Mouse (Mus musculus): Measurements from ENCODE around the gene Mgea5.
"Not testable (repeated sequence)": the region's sequence is repeated elsewhere in the genome, so short reads cannot be mapped to it uniquely, and the experiment has no call there.

The Mgea5 gene

DNA sequence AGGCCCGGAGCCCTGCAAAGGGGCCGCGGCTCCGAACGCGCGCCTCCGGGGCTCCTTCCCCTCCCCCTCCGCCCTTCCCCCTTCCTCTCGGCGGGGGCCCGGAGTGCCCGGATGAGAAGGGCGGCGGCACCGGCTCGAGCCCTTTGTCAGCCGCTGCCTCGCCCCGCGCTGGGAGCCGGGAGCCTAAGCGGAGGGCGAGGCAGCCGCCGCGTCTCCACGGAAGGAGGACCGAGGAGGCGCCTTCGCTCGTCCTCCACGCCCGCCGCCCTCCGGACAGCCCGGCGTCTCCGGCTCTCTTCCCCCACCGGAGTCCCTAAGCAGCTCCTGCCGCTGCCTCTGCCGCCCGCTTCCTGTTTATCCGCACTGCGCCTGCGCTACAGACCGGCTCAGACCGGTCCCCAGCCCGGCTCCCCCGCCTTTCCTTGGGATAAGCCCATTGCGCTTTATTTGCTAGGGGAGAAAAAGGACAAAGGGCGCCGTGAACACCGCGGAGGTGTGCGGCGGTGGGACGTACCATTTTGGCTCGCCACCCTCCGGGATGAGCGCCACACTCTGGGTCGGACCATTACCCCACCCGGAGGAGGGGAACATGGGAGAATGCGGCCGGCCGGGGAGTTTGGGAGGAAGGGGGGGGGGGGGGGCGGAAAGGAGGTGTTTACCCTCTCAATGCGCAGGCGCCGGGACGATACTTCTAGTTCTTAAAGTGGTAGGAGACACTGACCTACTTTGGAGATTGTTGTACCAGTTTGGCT is at the start of gene Mgea5:
Gene Mgea5, minus strand, starts transcription at position 657 of the 752 bp plus-strand sequence.
- peak; percentile 94 to 98 for DNase-seq (ENCODE audit: low spot score in 2 of 2)

GRCm38 (mm10) chr19:45830679-45831078 is 47.0 kb upstream of the Mgea5 start:
- DNase-seq (ENCODE audit: low spot score in 2 of 2): no peak

DNA sequence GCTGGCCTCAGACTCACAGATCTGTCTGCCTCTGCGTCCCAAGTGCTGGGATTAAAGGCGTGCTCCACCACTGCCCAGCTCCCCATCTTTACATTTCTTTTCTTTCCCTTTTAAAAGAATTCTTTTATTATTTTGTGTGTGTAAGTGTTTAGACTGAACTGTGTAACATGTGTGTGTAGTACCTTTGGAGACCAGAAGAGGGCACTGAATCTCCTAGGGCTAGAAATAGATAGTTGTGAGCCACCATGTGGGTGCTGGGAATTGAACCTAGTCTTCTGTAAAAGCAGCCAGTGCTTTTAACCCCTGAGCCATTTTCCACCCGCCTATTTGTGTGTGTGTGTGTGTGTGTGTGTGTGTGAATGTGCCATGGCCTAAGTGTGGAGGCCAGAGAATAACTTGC is 44.1 kb upstream of the Mgea5 start:
- DNase-seq (ENCODE audit: low spot score in 2 of 2): no peak

DNA sequence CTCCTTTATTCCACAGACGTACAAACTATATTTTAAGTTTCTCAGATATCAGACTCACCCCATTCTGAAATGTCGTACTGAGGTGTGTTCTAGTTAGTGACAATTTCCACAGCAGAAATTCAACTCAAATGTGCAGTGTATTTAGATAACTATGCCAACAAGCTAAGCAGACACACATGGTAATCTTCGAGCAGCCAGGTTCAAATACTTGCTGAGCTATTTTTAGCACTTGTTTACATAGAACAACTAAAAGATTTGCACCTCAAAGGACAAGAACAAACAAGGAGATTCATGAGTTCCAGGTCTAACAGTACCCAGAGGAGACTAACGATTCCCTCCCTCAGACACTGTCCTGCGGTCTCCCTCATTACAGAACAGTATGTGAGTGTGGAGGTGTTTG is 43.5 kb upstream of the Mgea5 start:
- no peak for DNase-seq (ENCODE audit: low spot score in 2 of 2)

DNA sequence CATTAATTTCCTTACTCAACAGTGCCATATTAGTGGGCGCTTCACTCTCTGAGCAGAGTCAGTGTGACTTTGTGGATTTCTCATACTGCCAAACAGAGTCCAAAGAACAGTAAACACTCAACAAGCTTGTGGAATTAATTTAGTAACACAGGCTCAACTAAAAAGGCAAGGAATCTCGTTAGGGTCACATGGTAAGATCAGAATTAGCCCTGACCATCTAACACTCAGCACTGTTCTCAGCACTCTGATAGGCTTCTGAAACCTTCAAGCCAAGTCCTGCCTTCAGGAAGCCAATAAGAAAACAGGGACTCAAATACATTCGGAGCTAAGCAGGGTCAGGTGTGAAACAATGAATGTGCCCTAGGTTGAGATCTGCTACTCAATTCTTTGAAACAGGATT is 42.5 kb upstream of the Mgea5 start:
- no peak for DNase-seq (ENCODE audit: low spot score in 2 of 2)

- DNase-seq (ENCODE audit: low spot score in 2 of 2): no peak
These were observed 38.2 kb upstream of the Mgea5 start for GRCm38 (mm10) chr19:45821832-45822231.

DNA sequence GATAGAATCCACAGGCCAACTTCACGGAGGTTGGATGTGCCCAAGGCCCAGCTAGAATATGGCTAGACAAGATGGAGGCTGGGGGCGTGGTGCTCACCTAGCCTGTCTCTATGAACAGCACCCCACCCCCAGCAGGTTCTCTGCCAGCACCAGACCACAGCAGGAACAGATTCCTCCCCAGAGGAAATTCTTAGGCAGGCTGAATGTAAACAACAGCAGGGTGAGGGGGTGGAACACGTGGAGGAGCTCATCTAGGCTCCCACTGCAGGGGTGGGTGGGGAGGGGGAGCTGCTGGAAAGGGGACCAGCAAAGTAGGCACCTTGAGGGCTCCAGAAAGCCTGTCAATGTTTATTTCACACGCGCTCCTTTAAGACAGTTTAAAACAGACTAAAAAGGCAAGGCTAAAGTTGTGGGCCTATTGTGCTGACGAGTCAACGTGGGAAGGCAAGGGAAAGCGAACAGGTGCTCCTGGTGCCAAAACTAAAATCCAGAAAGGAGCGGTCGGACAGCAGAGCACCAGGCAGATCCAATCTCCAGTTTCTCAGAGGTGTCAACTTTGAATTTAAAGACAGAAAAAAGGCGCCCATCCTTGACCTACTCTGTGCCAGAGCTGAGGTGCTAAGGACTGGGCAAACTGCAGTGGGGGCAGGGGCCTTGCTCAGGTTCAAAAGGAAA is 34.3 kb upstream of the Mgea5 start:
- DNase-seq (ENCODE audit: low spot score in 2 of 2): no peak

DNA sequence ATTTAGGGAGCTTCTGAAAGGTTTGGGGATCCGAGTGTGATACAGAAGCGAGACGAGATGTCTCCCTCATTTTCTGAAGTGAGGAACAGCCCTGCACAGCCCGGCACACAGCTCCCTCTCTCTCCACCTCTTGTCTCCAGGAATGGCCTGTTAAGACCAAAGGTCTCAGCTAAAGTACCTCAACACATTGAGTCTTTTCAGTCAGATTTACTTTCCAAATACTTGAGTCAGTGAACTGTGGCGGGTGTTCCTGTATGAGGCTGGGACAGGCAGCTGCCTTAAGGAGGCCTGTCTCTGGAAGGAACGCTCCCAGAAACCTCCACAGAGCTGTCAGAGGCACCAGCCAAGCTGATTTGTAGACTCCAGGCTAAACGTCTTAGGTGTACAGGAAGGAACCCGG is 33.1 kb upstream of the Mgea5 start:
- no peak for DNase-seq (ENCODE audit: low spot score in 2 of 2)

DNA sequence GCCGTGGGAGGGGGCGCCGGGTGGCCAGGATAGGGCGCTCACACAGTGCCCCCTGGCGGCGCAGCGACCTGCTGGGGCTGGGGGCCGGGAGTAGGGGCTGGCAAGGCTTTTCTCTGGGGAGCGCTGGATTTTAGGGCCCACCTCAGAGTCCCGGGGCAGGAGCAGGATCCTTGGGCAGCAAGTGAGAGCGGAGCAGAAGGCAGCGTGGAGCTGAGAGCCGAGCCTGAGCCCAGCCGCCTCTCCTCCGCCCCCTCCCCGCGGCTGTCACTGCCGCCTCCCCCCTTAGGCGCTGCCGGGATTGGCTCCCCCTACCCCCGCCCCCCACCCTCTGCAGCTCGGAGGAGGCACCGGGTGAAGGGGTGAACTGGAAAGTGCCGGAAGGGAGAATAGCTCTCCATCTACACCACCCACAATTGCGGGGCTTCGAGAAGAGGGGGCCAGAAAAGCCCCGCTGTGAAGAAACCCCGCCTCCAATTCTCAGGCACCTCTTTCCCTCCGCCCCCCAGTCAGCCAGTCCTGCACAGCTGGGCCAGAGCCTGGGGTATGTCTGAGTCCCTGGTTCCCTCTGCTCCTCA is 32.3 kb upstream of the Mgea5 start, which contains the start of gene Kcnip2:
Gene Kcnip2, minus strand, starts transcription at position 231 of the 575 bp plus-strand sequence.
- no peak for DNase-seq (ENCODE audit: low spot score in 2 of 2)

- no peak for DNase-seq (ENCODE audit: low spot score in 2 of 2)
These were observed 31.5 kb upstream of the Mgea5 start for GRCm38 (mm10) chr19:45815170-45815569.

DNA sequence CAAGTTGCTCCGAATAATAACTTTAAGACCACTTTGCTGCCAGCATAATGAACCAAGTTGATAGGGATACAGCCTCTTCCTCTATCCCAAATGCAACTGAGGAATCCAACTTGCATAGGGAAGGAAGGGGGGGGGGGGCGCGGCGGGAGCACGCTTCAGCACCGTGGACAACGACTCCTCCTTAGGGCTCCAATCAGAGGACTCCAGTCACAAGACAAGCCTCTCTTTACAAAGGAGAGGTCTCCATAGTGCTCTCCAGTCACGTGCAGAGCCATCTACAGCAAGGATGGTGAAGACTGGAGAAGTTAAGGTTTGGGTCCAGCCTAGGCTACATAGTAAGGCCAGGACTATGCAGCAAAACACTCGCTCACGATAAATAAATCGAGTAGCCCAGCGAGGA is 30.2 kb upstream of the Mgea5 start:
- DNase-seq (ENCODE audit: low spot score in 2 of 2): no peak

DNA sequence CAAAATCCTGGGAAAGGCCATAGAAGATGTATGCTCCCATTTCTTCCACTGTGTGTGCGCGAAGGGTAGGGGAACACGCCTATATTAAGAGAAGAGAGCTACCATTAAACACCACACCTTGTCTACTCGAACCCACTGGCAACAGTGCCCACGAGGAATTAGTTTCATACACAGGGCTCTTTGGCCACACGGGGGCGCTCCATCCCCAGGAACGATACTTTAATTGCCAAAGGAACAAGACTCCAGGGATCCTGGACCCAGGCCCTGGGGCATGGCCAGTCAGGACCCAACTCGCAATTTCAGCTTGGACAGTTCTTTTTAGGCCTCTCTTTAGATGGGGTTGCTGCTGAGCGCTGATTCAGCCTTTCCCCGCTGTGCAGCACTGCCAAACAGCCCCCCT is 29.6 kb upstream of the Mgea5 start:
- peak; percentile 63 to 80 for DNase-seq (ENCODE audit: low spot score in 2 of 2)

- no peak for DNase-seq (ENCODE audit: low spot score in 2 of 2)
These were observed 29.1 kb upstream of the Mgea5 start for GRCm38 (mm10) chr19:45812673-45813252.

DNA sequence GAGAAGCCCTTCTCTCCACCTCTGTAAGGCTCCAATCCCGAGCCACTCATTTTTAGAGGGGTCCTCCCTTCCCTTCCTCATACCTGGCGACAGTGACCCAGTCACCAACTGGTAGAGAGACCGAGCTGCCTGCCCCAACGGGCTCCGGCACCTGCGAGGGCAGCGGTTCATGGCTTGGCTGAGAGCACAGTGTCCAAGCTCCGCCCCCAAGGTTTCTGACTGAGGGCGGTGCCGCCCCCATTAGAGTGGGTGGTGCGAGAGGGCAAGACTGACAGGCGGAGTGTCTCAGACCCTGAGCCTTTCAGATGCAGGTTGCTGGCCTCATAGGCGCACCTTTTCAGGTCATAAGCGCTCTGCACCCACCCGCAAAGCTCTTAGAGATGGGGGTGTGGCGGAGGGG is 28.5 kb upstream of the Mgea5 start:
- peak in 1 of 2 experiments; percentile 44 for DNase-seq (ENCODE audit: low spot score in 2 of 2)

GRCm38 (mm10) chr19:45811028-45811674 is 27.5 kb upstream of the Mgea5 start:
- DNase-seq (ENCODE audit: low spot score in 2 of 2): no peak

- no peak for DNase-seq (ENCODE audit: low spot score in 2 of 2)
These were observed 24.1 kb upstream of the Mgea5 start for GRCm38 (mm10) chr19:45807732-45808131.

DNA sequence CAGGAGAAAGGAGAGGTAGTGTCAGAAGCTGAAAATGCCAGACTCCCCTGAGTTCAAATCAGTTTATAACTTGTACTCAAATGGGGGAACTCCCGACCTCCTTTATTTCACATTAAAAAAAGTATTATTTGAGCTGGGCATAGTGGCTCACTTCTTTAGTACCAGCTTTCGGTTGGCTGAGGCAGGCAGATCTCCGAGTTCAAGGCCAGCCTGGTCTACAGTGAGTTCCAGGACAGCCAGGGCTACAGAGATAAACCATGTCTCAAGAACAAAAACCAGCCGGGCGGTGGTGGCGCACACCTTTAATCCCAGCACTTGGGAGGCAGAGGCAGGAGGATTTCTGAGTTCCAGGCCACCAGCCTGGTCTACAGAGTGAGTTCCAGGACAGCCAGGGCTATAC is 22.2 kb upstream of the Mgea5 start:
- DNase-seq (ENCODE audit: low spot score in 2 of 2): not testable (repeated sequence)

DNA sequence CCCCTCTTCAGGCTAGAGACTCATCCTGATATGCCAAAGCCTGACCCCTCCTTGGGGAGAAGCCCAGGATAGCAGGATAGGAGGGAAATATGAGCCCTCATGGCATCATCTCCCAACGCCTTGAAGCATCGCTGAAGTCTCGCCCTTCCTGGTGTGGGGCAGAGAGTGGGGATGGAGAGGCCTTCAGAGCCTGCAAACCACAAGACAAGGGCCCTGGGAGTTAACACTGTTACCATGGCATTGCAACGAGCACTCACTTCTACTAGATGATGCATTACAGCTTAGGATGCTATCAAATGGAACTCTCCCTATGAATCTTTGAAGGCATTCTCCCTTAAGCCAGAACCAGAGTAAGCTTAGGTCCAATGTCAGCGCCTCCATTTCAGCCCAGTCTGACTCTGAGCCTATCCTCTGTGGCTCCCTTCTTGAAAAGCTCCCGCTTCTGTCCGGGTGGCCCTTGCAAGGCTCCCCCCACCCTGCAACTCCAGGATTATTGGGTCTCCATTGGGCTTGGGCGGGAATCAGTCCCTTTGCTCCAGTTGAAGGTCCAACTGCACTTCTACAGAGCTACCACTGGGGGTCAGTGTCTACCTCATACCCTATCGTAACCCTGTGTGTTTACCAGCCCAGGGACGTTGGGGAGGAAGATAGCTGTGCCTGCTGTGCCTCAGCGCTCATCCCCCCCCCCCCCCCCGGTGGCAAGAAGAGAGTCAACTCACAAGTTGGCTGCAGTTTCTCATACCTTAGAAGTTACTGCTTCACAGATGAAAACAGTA is 21.1 kb upstream of the Mgea5 start:
- DNase-seq (ENCODE audit: low spot score in 2 of 2): no peak

DNA sequence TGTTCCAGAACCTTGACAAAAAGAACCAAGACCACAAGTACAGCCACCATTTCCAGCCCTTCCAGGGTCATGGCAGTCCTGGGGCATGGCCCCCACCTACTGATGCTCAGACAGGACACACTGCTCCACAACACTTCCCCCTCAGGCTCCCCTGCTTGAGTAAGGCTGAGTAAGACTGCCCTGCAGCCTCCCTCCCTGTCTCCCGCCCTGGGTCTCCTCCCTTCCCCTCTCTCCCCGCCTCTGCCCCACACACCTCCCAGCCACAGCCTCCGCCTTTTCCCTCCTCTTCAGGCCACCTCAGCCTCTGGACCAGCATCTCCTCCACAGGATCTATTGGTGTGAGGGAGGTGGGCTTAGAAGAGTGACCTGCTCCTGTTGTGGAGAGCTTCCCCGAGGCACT is 19.8 kb upstream of the Mgea5 start:
- no peak for DNase-seq (ENCODE audit: low spot score in 2 of 2)

GRCm38 (mm10) chr19:45802702-45803101 is 19.1 kb upstream of the Mgea5 start:
- DNase-seq (ENCODE audit: low spot score in 2 of 2): no peak

GRCm38 (mm10) chr19:45796879-45797278 is 13.2 kb upstream of the Mgea5 start:
- DNase-seq (ENCODE audit: low spot score in 2 of 2): no peak
